Mouse (Mus musculus): Measurements from ENCODE around the gene Ttc23. TPM values are rescaled to one million over a fixed set of nuclear protein-coding genes. Genes with fewer than 3 reads are reported as not detected.

The Ttc23 gene
- total and polyA plus RNA-seq, 3 experiments = 0.89 to 2.5 (median 0.93) TPM

DNA sequence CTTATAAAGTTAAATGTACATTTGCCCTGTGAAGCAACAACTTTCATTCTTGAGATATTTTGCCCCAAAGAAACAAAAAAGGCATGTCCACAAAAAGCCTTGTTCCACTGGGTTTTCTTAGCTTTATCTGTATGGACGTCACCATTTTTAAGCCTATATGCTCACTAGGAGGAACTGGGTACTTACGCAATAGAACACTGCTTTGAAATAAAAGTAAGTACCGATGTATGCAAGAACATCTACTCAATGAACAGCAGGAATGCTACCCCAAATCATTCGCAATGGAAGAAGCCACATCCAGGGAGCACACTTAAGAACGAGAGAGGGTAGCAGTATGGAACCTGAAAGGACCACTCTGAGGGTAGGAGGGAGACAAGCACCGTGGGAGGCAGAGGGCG lies 32.7 kb upstream of the Ttc23 start:
- Histone ChIP-seq H3K4me2 (ENCODE audit: insufficient read depth, low read depth, poor library complexity, severe bottlenecking) (no peak overlapping the region; the same call in 1 of the 2 replicates), H3K4me1 (ENCODE audit: control insufficient read depth in 1 of 2, insufficient read depth in 2 of 2) (peaks cover 12 to 80% of the 10 kb centered on the region in 2 experiments), H3K79me2 (replicated peaks; ENCODE audit: control insufficient read depth, extremely low read depth, insufficient read depth, poor library complexity, severe bottlenecking) (peaks cover 24% of the 10 kb centered on the region), H3K9ac (ENCODE audit: insufficient read depth, low read depth) (no peak overlapping the region), H3K27ac (ENCODE audit: insufficient read depth, low read depth) (no peak overlapping the region), H3K36me3 (replicated peaks in 1 of 2; ENCODE audit: control insufficient read depth in 1 of 2, insufficient read depth in 1 of 2, low read length in 1 of 2) (peaks cover 20 to 45% of the 10 kb centered on the region in 2 experiments), H3K4me3 (replicated peaks in 1 of 3; ENCODE audit: low read depth in 2 of 3, low read length in 2 of 3, poor library complexity in 1 of 3) (no peak overlapping the region), H3K9me3 (replicated peaks; ENCODE audit: low read length) (no peaks in the 10 kb centered on the region), H3K27me3 (replicated peaks) (no peaks in the 10 kb centered on the region)
- in situ Hi-C loops (cut with MboI; ENCODE audit: low pct_ligation_motif_present, low pct_unique_long_range_greater_than_20kb, low sequenced_read_pairs) (no loop called here), dilution Hi-C loops (cut with MboI; ENCODE audit: extremely low pct_ligation_motif_present, extremely low pct_unique_long_range_greater_than_20kb, low sequenced_read_pairs) (no loop called here)
- no peak for DNase-seq (ENCODE audit: extremely low read depth)
- TF ChIP-seq IRF4 (IDR thresholded peaks at IDR 0.05; ENCODE audit: low read depth, low read length) (no peak), BHLHE40 (IDR thresholded peaks at IDR 0.05; ENCODE audit: low read depth, low read length) (no peak), TBP (conservative IDR thresholded peaks at IDR 0.05; ENCODE audit: low read depth, low read length) (no peak), UBTF (IDR thresholded peaks at IDR 0.05; ENCODE audit: low read depth, low read length) (no peak), ZKSCAN1 (IDR thresholded peaks at IDR 0.05; ENCODE audit: borderline replicate concordance, low read depth, low read length) (no peak), ZNF384 (IDR thresholded peaks at IDR 0.05; ENCODE audit: low read depth, low read length) (no peak), MAFK (IDR thresholded peaks at IDR 0.05; ENCODE audit: insufficient replicate concordance, low read length) (no peak), CHD1 (IDR thresholded peaks at IDR 0.05; ENCODE audit: low read depth, low read length) (no peak), SMC3 (IDR thresholded peaks at IDR 0.05; ENCODE audit: low read depth, low read length) (no peak), USF1 (IDR thresholded peaks at IDR 0.05; ENCODE audit: low read depth, low read length) (no peak), KAT2A (IDR thresholded peaks at IDR 0.05; ENCODE audit: insufficient replicate concordance, low read length) (no peak), EP300 (IDR thresholded peaks at IDR 0.05; ENCODE audit: low read length) (no peak), NRF1 (IDR thresholded peaks at IDR 0.05; ENCODE audit: low read depth, low read length) (no peak)

DNA sequence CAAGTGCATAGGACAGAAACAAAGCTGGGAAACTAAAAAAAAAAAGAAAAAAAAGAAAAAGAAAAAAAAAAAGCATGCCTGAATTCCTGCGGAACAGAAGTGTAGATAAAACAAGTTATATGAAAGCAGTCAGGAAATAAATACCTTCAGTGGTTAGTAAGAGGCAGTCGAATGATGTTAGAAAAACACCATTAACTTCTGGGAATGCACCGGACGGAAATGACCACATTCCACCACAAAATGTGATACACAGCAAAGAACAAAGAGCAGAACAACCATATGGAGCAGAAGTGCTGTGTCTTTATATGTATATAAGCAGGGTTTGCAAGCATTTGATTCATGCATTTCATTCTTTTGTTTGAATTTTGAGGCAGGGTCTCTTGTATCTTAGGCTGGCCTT lies 30.3 kb upstream of the Ttc23 start:
- Histone ChIP-seq H3K36me3 (replicated peaks in 1 of 2; ENCODE audit: control insufficient read depth in 1 of 2, insufficient read depth in 1 of 2, low read length in 1 of 2) (peaks cover 17 to 36% of the 10 kb centered on the region in 2 experiments), H3K9ac (ENCODE audit: insufficient read depth, low read depth) (no peak overlapping the region), H3K9me3 (replicated peaks; ENCODE audit: low read length) (no peaks in the 10 kb centered on the region), H3K4me1 (ENCODE audit: control insufficient read depth in 1 of 2, insufficient read depth in 2 of 2) (peaks cover 8 to 70% of the 10 kb centered on the region in 2 experiments), H3K27ac (ENCODE audit: insufficient read depth, low read depth) (no peak overlapping the region), H3K4me2 (ENCODE audit: insufficient read depth, low read depth, poor library complexity, severe bottlenecking) (no peak overlapping the region), H3K4me3 (replicated peaks in 1 of 3; ENCODE audit: low read depth in 2 of 3, low read length in 2 of 3, poor library complexity in 1 of 3) (no peak overlapping the region), H3K27me3 (replicated peaks) (no peaks in the 10 kb centered on the region), H3K79me2 (replicated peaks; ENCODE audit: control insufficient read depth, extremely low read depth, insufficient read depth, poor library complexity, severe bottlenecking) (peaks cover 22% of the 10 kb centered on the region)
- no peak for DNase-seq (ENCODE audit: extremely low read depth)
- in situ Hi-C loops (cut with MboI; ENCODE audit: low pct_ligation_motif_present, low pct_unique_long_range_greater_than_20kb, low sequenced_read_pairs) = no loop called here
- no peak for TF ChIP-seq EP300 (IDR thresholded peaks at IDR 0.05; ENCODE audit: low read length)
- TF ChIP-seq TBP (conservative IDR thresholded peaks at IDR 0.05; ENCODE audit: low read depth, low read length) = no peak
- TF ChIP-seq USF1 (IDR thresholded peaks at IDR 0.05; ENCODE audit: low read depth, low read length) = no peak
- TF ChIP-seq NELFE (IDR thresholded peaks at IDR 0.05; ENCODE audit: low read depth, low read length) = no peak
- no peak for TF ChIP-seq USF2 (conservative IDR thresholded peaks at IDR 0.05; ENCODE audit: low read depth, low read length)
- TF ChIP-seq SIN3A (IDR thresholded peaks at IDR 0.05; ENCODE audit: low read length) = no peak
- TF ChIP-seq ZC3H11A (IDR thresholded peaks at IDR 0.05; ENCODE audit: low read depth, low read length) = no peak
- TF ChIP-seq CHD2 (IDR thresholded peaks at IDR 0.05; ENCODE audit: low read length) = no peak
- TF ChIP-seq NRF1 (IDR thresholded peaks at IDR 0.05; ENCODE audit: low read depth, low read length) = no peak
- no peak for TF ChIP-seq MAX (IDR thresholded peaks at IDR 0.05; ENCODE audit: low read length)
- no peak for TF ChIP-seq E2F4 (IDR thresholded peaks at IDR 0.05; ENCODE audit: insufficient replicate concordance, low read depth, low read length)
- TF ChIP-seq GABPA (IDR thresholded peaks at IDR 0.05; ENCODE audit: insufficient replicate concordance, low read depth, low read length) = no peak
- no peak for TF ChIP-seq ZNF384 (IDR thresholded peaks at IDR 0.05; ENCODE audit: low read depth, low read length)
- dilution Hi-C loops (cut with MboI; ENCODE audit: extremely low pct_ligation_motif_present, extremely low pct_unique_long_range_greater_than_20kb, low sequenced_read_pairs) = no loop called here

All from CH12.LX (cell line).